Mouse (Mus musculus) lung, postnatal 0 days (tissue): Measurements from ENCODE around the gene Arhgap25.

Experiments used
- CTCF ChIP-seq: IDR thresholded peaks from 2 replicates; pipeline ENCODE4 v1.5.1; 2016; ENCODE audit warnings: antibody characterized with exemption, mild to moderate bottlenecking
- EP300 ChIP-seq: IDR thresholded peaks from 2 replicates; pipeline ENCODE4 v1.6.1; 2016; ENCODE audit warnings: antibody characterized with exemption, mild to moderate bottlenecking, control low read depth

- no peak for TF ChIP-seq CTCF
- no peak for TF ChIP-seq EP300
Measured at GRCm38 (mm10) chr6:87581581-87581980, 48.5 kb upstream of the Arhgap25 start.
